Mouse (Mus musculus): ENCODE data around the gene Map1lc3b. TPM values are rescaled to one million over a fixed set of nuclear protein-coding genes. Genes with fewer than 3 reads are reported as not detected.
"Not testable (repeated sequence)": the region's sequence is repeated elsewhere in the genome, so short reads cannot be mapped to it uniquely, and the experiment has no call there.

Map1lc3b gene
- polyA plus RNA-seq, 1 experiment from 2014 or later, result 177 TPM

GRCm38 (mm10) chr8:121597492-121597891, 7.3 kb downstream of the Map1lc3b start:
- H3K9me3 ChIP-seq; H3K9ac ChIP-seq; H3K4me2 ChIP-seq (replicated peaks); H3K4me3 ChIP-seq (replicated peaks); ATAC-seq; H3K4me1 ChIP-seq (replicated peaks); H3K27ac ChIP-seq; H3K27me3 ChIP-seq (replicated peaks): not testable (repeated sequence)
- H3K36me3 ChIP-seq, result peaks cover 36% of the 10 kb centered on the region
- 73% methylated on average over 2 of the region's 2 CpGs for WGBS

DNA sequence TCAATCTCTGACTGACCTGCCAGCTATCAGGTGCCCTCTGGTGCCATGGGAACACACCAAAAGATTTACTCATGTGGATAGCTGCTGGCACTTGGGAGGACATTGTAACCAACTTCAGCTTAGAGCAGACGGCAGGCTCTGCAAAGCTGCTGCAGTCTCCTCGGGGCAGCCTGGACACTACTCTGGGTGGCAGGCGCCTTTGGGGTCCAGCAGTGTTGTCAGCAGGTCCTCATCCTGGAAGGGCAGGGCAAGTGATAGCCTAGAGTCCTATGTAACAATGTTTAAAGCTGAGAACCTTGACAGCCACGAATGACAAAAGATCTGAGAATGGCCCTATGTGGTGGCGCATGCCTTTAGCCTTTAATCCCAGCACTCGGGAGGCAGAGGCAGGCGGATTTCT, 8.0 kb downstream of the Map1lc3b start:
- ATAC-seq, result no peak
- no peak overlapping the region for H3K4me2 ChIP-seq (replicated peaks)
- peaks cover 36% of the 10 kb centered on the region for H3K36me3 ChIP-seq
- H3K27ac ChIP-seq, result no peak overlapping the region
- no peaks in the 10 kb centered on the region for H3K4me1 ChIP-seq (replicated peaks)
- no peaks in the 10 kb centered on the region for H3K9me3 ChIP-seq
- 86% methylated on average over 7 of the region's 7 CpGs for WGBS
- no peak overlapping the region for H3K9ac ChIP-seq
- H3K27me3 ChIP-seq (replicated peaks), result no peaks in the 10 kb centered on the region
- H3K4me3 ChIP-seq (replicated peaks), result no peak overlapping the region

GRCm38 (mm10) chr8:121598892-121599291, 8.7 kb downstream of the Map1lc3b start:
- Histone ChIP-seq H3K27me3 (replicated peaks) (no peaks in the 10 kb centered on the region), H3K36me3 (peaks cover 39% of the 10 kb centered on the region), H3K9me3 (no peaks in the 10 kb centered on the region), H3K27ac (no peak overlapping the region), H3K4me2 (replicated peaks) (no peak overlapping the region), H3K4me1 (replicated peaks) (no peaks in the 10 kb centered on the region), H3K4me3 (replicated peaks) (no peak overlapping the region), H3K9ac (no peak overlapping the region)
- peak; percentile 77 for ATAC-seq
- 34% methylated on average over 7 of the region's 7 CpGs for WGBS

GRCm38 (mm10) chr8:121599842-121600241, 9.7 kb downstream of the Map1lc3b start:
- H3K36me3 ChIP-seq, result peaks cover 44% of the 10 kb centered on the region
- H3K4me3 ChIP-seq (replicated peaks), result no peak overlapping the region
- H3K27ac ChIP-seq, result no peak overlapping the region
- no peak for ATAC-seq
- no peak overlapping the region for H3K9ac ChIP-seq
- no peaks in the 10 kb centered on the region for H3K9me3 ChIP-seq
- H3K4me1 ChIP-seq (replicated peaks), result no peaks in the 10 kb centered on the region
- H3K4me2 ChIP-seq (replicated peaks), result no peak overlapping the region
- no peaks in the 10 kb centered on the region for H3K27me3 ChIP-seq (replicated peaks)
- 85% methylated on average over 14 of the region's 14 CpGs for WGBS

GRCm38 (mm10) chr8:121602411-121602810, 12.2 kb downstream of the Map1lc3b start:
- no peak overlapping the region for H3K4me3 ChIP-seq (replicated peaks)
- H3K27me3 ChIP-seq (replicated peaks), result no peaks in the 10 kb centered on the region
- no peaks in the 10 kb centered on the region for H3K4me1 ChIP-seq (replicated peaks)
- WGBS, result 94% methylated on average over 12 of the region's 12 CpGs
- H3K36me3 ChIP-seq, result peaks cover 50% of the 10 kb centered on the region
- H3K4me2 ChIP-seq (replicated peaks), result no peak overlapping the region
- H3K9me3 ChIP-seq, result no peaks in the 10 kb centered on the region
- no peak overlapping the region for H3K27ac ChIP-seq
- H3K9ac ChIP-seq, result no peak overlapping the region
- ATAC-seq, result no peak

GRCm38 (mm10) chr8:121602860-121603259, 12.7 kb downstream of the Map1lc3b start:
- Histone ChIP-seq H3K4me3 (replicated peaks) (no peak overlapping the region), H3K9ac (no peak overlapping the region), H3K27me3 (replicated peaks) (no peaks in the 10 kb centered on the region), H3K4me2 (replicated peaks) (no peak overlapping the region), H3K9me3 (no peaks in the 10 kb centered on the region), H3K4me1 (replicated peaks) (no peaks in the 10 kb centered on the region), H3K27ac (no peak overlapping the region), H3K36me3 (peaks cover 52% of the 10 kb centered on the region)
- peak; percentile 64 for ATAC-seq
- WGBS, result 33% methylated on average over 3 of the region's 3 CpGs

GRCm38 (mm10) chr8:121603801-121604200, 13.6 kb downstream of the Map1lc3b start:
- Histone ChIP-seq H3K36me3 (peaks cover 56% of the 10 kb centered on the region), H3K4me2 (replicated peaks) (no peak overlapping the region), H3K4me1 (replicated peaks) (no peaks in the 10 kb centered on the region), H3K27me3 (replicated peaks) (no peaks in the 10 kb centered on the region), H3K9ac (no peak overlapping the region), H3K4me3 (replicated peaks) (no peak overlapping the region), H3K9me3 (no peaks in the 10 kb centered on the region), H3K27ac (no peak overlapping the region)
- no peak for ATAC-seq
- 98% methylated on average over 12 of the region's 12 CpGs for WGBS

DNA sequence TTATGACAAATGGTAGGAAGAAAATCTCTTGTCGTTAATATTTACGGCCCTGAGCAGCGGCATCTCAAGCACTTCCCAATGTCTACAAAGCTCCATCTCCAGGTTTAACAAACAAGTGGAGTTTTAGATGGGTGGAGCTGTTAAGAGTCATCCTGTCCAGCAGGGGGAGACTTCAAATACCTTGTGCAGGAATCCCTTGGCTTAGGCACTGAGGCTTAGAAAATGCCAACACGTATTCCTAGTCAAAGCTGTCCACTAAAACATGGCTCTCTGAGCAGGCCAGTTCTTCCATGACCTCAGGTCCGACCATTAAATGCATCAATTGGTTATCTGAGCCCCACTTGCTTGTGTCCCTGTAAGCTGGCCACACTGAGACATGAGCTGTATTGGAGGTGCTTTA, 17.5 kb downstream of the Map1lc3b start:
- peaks cover 54% of the 10 kb centered on the region for H3K36me3 ChIP-seq
- H3K9me3 ChIP-seq, result no peaks in the 10 kb centered on the region
- H3K4me2 ChIP-seq (replicated peaks), result no peak overlapping the region
- no peak overlapping the region for H3K9ac ChIP-seq
- no peaks in the 10 kb centered on the region for H3K4me1 ChIP-seq (replicated peaks)
- H3K27me3 ChIP-seq (replicated peaks), result no peaks in the 10 kb centered on the region
- no peak for ATAC-seq
- H3K4me3 ChIP-seq (replicated peaks), result no peak overlapping the region
- WGBS, result 82% methylated on average over 5 of the region's 5 CpGs
- no peak overlapping the region for H3K27ac ChIP-seq

- Histone ChIP-seq H3K4me2 (replicated peaks) (no peak overlapping the region), H3K27me3 (replicated peaks) (no peaks in the 10 kb centered on the region), H3K4me1 (replicated peaks) (no peaks in the 10 kb centered on the region), H3K36me3 (peaks cover 48% of the 10 kb centered on the region), H3K9me3 (no peaks in the 10 kb centered on the region), H3K27ac (no peak overlapping the region), H3K9ac (no peak overlapping the region), H3K4me3 (replicated peaks) (no peak overlapping the region)
- 86% methylated on average over 15 of the region's 15 CpGs for WGBS
- ATAC-seq, result no peak
These were observed 19.1 kb downstream of the Map1lc3b start for GRCm38 (mm10) chr8:121609251-121609650.

DNA sequence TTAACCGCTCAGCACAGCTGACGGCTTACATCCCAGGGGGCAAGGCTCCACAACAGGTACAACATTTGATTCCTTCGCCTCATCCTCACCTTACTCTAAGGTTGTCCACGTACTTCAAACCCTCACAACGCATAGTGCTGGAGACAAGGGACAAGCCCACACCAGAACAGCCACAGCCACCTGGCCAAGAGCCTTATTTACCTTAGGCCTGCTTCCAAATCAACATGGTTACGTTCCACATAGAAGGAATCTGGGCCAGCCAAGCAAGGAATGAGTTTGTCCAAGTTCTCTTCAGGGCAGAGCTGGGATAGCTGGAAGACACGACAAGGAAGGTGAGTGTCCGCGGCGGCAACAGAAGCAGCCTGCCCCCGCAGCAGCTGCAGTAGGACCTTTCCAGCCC, 19.8 kb downstream of the Map1lc3b start:
- no peak overlapping the region for H3K4me2 ChIP-seq (replicated peaks)
- no peak overlapping the region for H3K27ac ChIP-seq
- no peaks in the 10 kb centered on the region for H3K27me3 ChIP-seq (replicated peaks)
- H3K36me3 ChIP-seq, result peaks cover 41% of the 10 kb centered on the region
- 86% methylated on average over 11 of the region's 11 CpGs for WGBS
- no peaks in the 10 kb centered on the region for H3K9me3 ChIP-seq
- H3K9ac ChIP-seq, result no peak overlapping the region
- no peaks in the 10 kb centered on the region for H3K4me1 ChIP-seq (replicated peaks)
- ATAC-seq, result no peak
- no peak overlapping the region for H3K4me3 ChIP-seq (replicated peaks)

GRCm38 (mm10) chr8:121613419-121613818, 23.3 kb downstream of the Map1lc3b start:
- Histone ChIP-seq H3K36me3 (peaks cover 22% of the 10 kb centered on the region), H3K9ac (no peak overlapping the region), H3K9me3 (no peaks in the 10 kb centered on the region), H3K27ac (no peak overlapping the region), H3K4me2 (replicated peaks) (no peak overlapping the region), H3K4me1 (replicated peaks) (no peaks in the 10 kb centered on the region), H3K4me3 (replicated peaks) (no peak overlapping the region), H3K27me3 (replicated peaks) (no peaks in the 10 kb centered on the region)
- no peak for ATAC-seq

DNA sequence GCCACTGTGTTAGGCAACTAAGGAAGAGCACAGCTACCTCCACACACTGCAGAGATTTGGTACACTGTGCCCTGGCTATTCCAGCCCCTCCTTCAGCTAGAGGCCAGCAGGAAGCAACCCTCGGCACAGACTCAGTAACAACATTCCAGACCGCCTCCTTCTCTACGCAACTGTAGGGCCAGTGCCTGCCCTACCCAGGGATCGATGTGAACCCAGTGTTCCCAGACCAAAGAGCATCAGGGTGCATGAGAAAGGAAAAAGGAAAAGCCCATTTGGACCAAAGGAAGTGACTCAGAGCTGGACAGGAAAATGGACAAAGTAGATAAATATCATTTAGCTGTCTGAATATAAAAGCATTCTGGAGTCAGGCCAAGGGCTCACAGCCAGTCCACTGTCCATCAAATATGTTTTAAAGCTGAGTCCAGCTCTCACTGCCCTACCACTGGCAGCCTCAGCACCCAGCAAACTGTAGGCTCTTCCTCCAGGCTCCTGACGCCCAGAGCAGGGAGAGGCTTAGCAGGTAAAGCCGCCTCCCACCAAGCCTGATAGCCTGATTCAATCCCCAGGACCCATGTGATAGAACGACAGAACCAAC, 29.3 kb downstream of the Map1lc3b start:
- H3K27ac ChIP-seq, result peak overlapping the region; percentile 30
- no peak overlapping the region for H3K4me3 ChIP-seq (replicated peaks)
- WGBS, result 42% methylated on average over 7 of the region's 7 CpGs
- no peak overlapping the region for H3K4me2 ChIP-seq (replicated peaks)
- H3K36me3 ChIP-seq, result 0 out of 2 replicates have a peak, but pooled peaks cover 5% of the 10 kb centered on the region
- no peaks in the 10 kb centered on the region for H3K27me3 ChIP-seq (replicated peaks)
- H3K9me3 ChIP-seq, result no peaks in the 10 kb centered on the region
- no peak overlapping the region for H3K9ac ChIP-seq
- peaks cover 27% of the 10 kb centered on the region for H3K4me1 ChIP-seq (replicated peaks)
- ATAC-seq, result peak; percentile 74

- Histone ChIP-seq H3K27ac (no peak overlapping the region; the same call in 1 of the 2 replicates), H3K9ac (no peak overlapping the region), H3K9me3 (no peaks in the 10 kb centered on the region), H3K36me3 (0 out of 2 replicates have a peak, but pooled peaks cover 5% of the 10 kb centered on the region), H3K4me1 (replicated peaks) (peaks cover 27% of the 10 kb centered on the region), H3K4me3 (replicated peaks) (no peak overlapping the region), H3K27me3 (replicated peaks) (no peaks in the 10 kb centered on the region), H3K4me2 (replicated peaks) (no peak overlapping the region)
- 0 out of 2 replicates have a peak, but pooled peaks have one; percentile 28 for ATAC-seq
- WGBS, result 77% methylated on average over 12 of the region's 12 CpGs
These were observed 30.8 kb downstream of the Map1lc3b start for GRCm38 (mm10) chr8:121620801-121621516.

All from intestine, embryonic 15.5 days (tissue).